Mouse (Mus musculus): ENCODE measurements around the gene Clcnkb. TPM values are rescaled to one million over a fixed set of nuclear protein-coding genes. Genes with fewer than 3 reads are reported as not detected.
A peak's percentile ranks its signal among the peaks of the same experiment; 100 is the strongest.

Gene Clcnkb
- polyA plus RNA-seq, 1 experiment from 2014 or later: 0.51 TPM

GRCm38 (mm10) chr4:141404518-141405313, 11.1 kb downstream of the Clcnkb start:
- 0 out of 2 replicates have a peak overlapping the region, but pooled peaks have one; percentile 11 for H3K4me3 ChIP-seq (ENCODE audit: low read depth, low read length)
- peaks cover 11% of the 10 kb centered on the region; the same call in 1 of the 2 replicates for H3K4me1 ChIP-seq (replicated peaks; ENCODE audit: control insufficient read depth, insufficient read depth, low read length)
- peak; percentile 73 for ATAC-seq (replicated peaks; ENCODE audit: low FRiP score, low TSS enrichment, low read depth)
- no peaks in the 10 kb centered on the region for H3K27me3 ChIP-seq (replicated peaks; ENCODE audit: control insufficient read depth, insufficient read depth, low read length)
- H3K9me3 ChIP-seq (ENCODE audit: control insufficient read depth, low read length): no peaks in the 10 kb centered on the region
- WGBS: 7% methylated on average over 15 of the region's 15 CpGs
- peak overlapping the region; percentile 35 for H3K9ac ChIP-seq (ENCODE audit: low read length)
- H3K4me2 ChIP-seq (ENCODE audit: low read length): peak overlapping the region; percentile 46
- no peak overlapping the region for H3K27ac ChIP-seq (ENCODE audit: low read depth)
- peak; percentile 99 for DNase-seq (ENCODE audit: low spot score)
- no peaks in the 10 kb centered on the region for H3K36me3 ChIP-seq (ENCODE audit: control insufficient read depth, insufficient read depth, low read length)

- Histone ChIP-seq H3K36me3 (ENCODE audit: control insufficient read depth, insufficient read depth, low read length) (no peaks in the 10 kb centered on the region), H3K9me3 (ENCODE audit: control insufficient read depth, low read length) (no peaks in the 10 kb centered on the region), H3K4me2 (ENCODE audit: low read length) (no peak overlapping the region), H3K27ac (ENCODE audit: low read depth) (no peak overlapping the region), H3K9ac (ENCODE audit: low read length) (no peak overlapping the region), H3K27me3 (replicated peaks; ENCODE audit: control insufficient read depth, insufficient read depth, low read length) (no peaks in the 10 kb centered on the region), H3K4me3 (ENCODE audit: low read depth, low read length) (no peak overlapping the region), H3K4me1 (replicated peaks; ENCODE audit: control insufficient read depth, insufficient read depth, low read length) (peaks cover 5% of the 10 kb centered on the region; the same call in 1 of the 2 replicates)
- DNase-seq (ENCODE audit: low spot score) (no peak), ATAC-seq (replicated peaks; ENCODE audit: low FRiP score, low TSS enrichment, low read depth) (no peak)
- WGBS: 84% methylated on average over 15 of the region's 15 CpGs
These were observed 15.6 kb downstream of the Clcnkb start for GRCm38 (mm10) chr4:141400171-141400570.

GRCm38 (mm10) chr4:141398545-141398944, 17.3 kb downstream of the Clcnkb start, which contains the start of gene Clcnka:
Gene Clcnka (minus strand): TSS chr4:141398724.
- Histone ChIP-seq H3K9ac (ENCODE audit: low read length) (no peak within 1 kb of the TSS), H3K4me2 (ENCODE audit: low read length) (no peak within 1 kb of the TSS)
- no peak for DNase-seq (ENCODE audit: low spot score)

GRCm38 (mm10) chr4:141397861-141398260, 18.0 kb downstream of the Clcnkb start:
- 72% methylated on average over 12 of the region's 12 CpGs for WGBS
- H3K4me3 ChIP-seq (ENCODE audit: low read depth, low read length): no peak overlapping the region
- H3K27me3 ChIP-seq (replicated peaks; ENCODE audit: control insufficient read depth, insufficient read depth, low read length): no peaks in the 10 kb centered on the region
- ATAC-seq (replicated peaks; ENCODE audit: low FRiP score, low TSS enrichment, low read depth) (no peak), DNase-seq (ENCODE audit: low spot score) (no peak)
- peaks cover 5% of the 10 kb centered on the region; the same call in 1 of the 2 replicates for H3K4me1 ChIP-seq (replicated peaks; ENCODE audit: control insufficient read depth, insufficient read depth, low read length)
- H3K9me3 ChIP-seq (ENCODE audit: control insufficient read depth, low read length): no peaks in the 10 kb centered on the region
- no peak overlapping the region for H3K27ac ChIP-seq (ENCODE audit: low read depth)
- H3K9ac ChIP-seq (ENCODE audit: low read length): no peak overlapping the region
- H3K36me3 ChIP-seq (ENCODE audit: control insufficient read depth, insufficient read depth, low read length): no peaks in the 10 kb centered on the region
- H3K4me2 ChIP-seq (ENCODE audit: low read length): no peak overlapping the region

More at GRCm38 (mm10) chr4:141398545-141398944, 17.3 kb downstream of the Clcnkb start, which contains the start of gene Clcnka:
- H3K36me3 ChIP-seq (ENCODE audit: control insufficient read depth, insufficient read depth, low read length): no peaks in the 10 kb centered on the region
- H3K4me3 ChIP-seq (ENCODE audit: low read depth, low read length): no peak within 1 kb of the TSS
- 57% methylated on average over 12 of the region's 12 CpGs for WGBS
- peaks cover 5% of the 10 kb centered on the region; the same call in 1 of the 2 replicates for H3K4me1 ChIP-seq (replicated peaks; ENCODE audit: control insufficient read depth, insufficient read depth, low read length)
- no peaks in the 10 kb centered on the region for H3K27me3 ChIP-seq (replicated peaks; ENCODE audit: control insufficient read depth, insufficient read depth, low read length)
- no peak for ATAC-seq (replicated peaks; ENCODE audit: low FRiP score, low TSS enrichment, low read depth)
- H3K9me3 ChIP-seq (ENCODE audit: control insufficient read depth, low read length): no peaks in the 10 kb centered on the region
- H3K27ac ChIP-seq (ENCODE audit: low read depth): no peak within 1 kb of the TSS

GRCm38 (mm10) chr4:141394751-141395150, 21.1 kb downstream of the Clcnkb start:
- 13% methylated on average over 16 of the region's 16 CpGs for WGBS
- Histone ChIP-seq H3K4me1 (replicated peaks; ENCODE audit: control insufficient read depth, insufficient read depth, low read length) (peaks cover 5% of the 10 kb centered on the region; the same call in 1 of the 2 replicates), H3K27ac (ENCODE audit: low read depth) (no peak overlapping the region), H3K36me3 (ENCODE audit: control insufficient read depth, insufficient read depth, low read length) (no peaks in the 10 kb centered on the region), H3K4me2 (ENCODE audit: low read length) (peak overlapping the region; percentile 36), H3K4me3 (ENCODE audit: low read depth, low read length) (no peak overlapping the region), H3K27me3 (replicated peaks; ENCODE audit: control insufficient read depth, insufficient read depth, low read length) (no peaks in the 10 kb centered on the region), H3K9me3 (ENCODE audit: control insufficient read depth, low read length) (no peaks in the 10 kb centered on the region), H3K9ac (ENCODE audit: low read length) (0 out of 2 replicates have a peak overlapping the region, but pooled peaks have one; percentile 2)
- no peak for ATAC-seq (replicated peaks; ENCODE audit: low FRiP score, low TSS enrichment, low read depth)
- DNase-seq (ENCODE audit: low spot score): no peak

- ATAC-seq (replicated peaks; ENCODE audit: low FRiP score, low TSS enrichment, low read depth): no peak
- DNase-seq (ENCODE audit: low spot score): no peak
- Histone ChIP-seq H3K4me1 (replicated peaks; ENCODE audit: control insufficient read depth, insufficient read depth, low read length) (peaks cover 5% of the 10 kb centered on the region; the same call in 1 of the 2 replicates), H3K4me2 (ENCODE audit: low read length) (no peak overlapping the region), H3K27ac (ENCODE audit: low read depth) (no peak overlapping the region), H3K36me3 (ENCODE audit: control insufficient read depth, insufficient read depth, low read length) (no peaks in the 10 kb centered on the region), H3K27me3 (replicated peaks; ENCODE audit: control insufficient read depth, insufficient read depth, low read length) (no peaks in the 10 kb centered on the region), H3K4me3 (ENCODE audit: low read depth, low read length) (no peak overlapping the region), H3K9me3 (ENCODE audit: control insufficient read depth, low read length) (no peaks in the 10 kb centered on the region), H3K9ac (ENCODE audit: low read length) (no peak overlapping the region)
- 81% methylated on average over 12 of the region's 12 CpGs for WGBS
These were observed 24.5 kb downstream of the Clcnkb start for GRCm38 (mm10) chr4:141391293-141391692.

- WGBS: 73% methylated on average over 18 of the region's 18 CpGs
- Histone ChIP-seq H3K27ac (ENCODE audit: low read depth) (no peak overlapping the region), H3K4me1 (replicated peaks; ENCODE audit: control insufficient read depth, insufficient read depth, low read length) (peaks cover under 1% of the 10 kb centered on the region; the same call in 1 of the 2 replicates), H3K4me2 (ENCODE audit: low read length) (no peak overlapping the region), H3K36me3 (ENCODE audit: control insufficient read depth, insufficient read depth, low read length) (no peaks in the 10 kb centered on the region), H3K27me3 (replicated peaks; ENCODE audit: control insufficient read depth, insufficient read depth, low read length) (peaks cover 2% of the 10 kb centered on the region; the same call in 1 of the 2 replicates), H3K9me3 (ENCODE audit: control insufficient read depth, low read length) (no peaks in the 10 kb centered on the region), H3K4me3 (ENCODE audit: low read depth, low read length) (no peak overlapping the region), H3K9ac (ENCODE audit: low read length) (no peak overlapping the region)
- no peak for ATAC-seq (replicated peaks; ENCODE audit: low FRiP score, low TSS enrichment, low read depth)
- DNase-seq (ENCODE audit: low spot score): no peak
These were observed 26.3 kb downstream of the Clcnkb start for GRCm38 (mm10) chr4:141389366-141390150.

GRCm38 (mm10) chr4:141387933-141388332, 27.9 kb downstream of the Clcnkb start:
- ATAC-seq (replicated peaks; ENCODE audit: low FRiP score, low TSS enrichment, low read depth) (no peak), DNase-seq (ENCODE audit: low spot score) (no peak)
- H3K4me2 ChIP-seq (ENCODE audit: low read length): no peak overlapping the region
- H3K9ac ChIP-seq (ENCODE audit: low read length): no peak overlapping the region
- peaks cover 16% of the 10 kb centered on the region for H3K27me3 ChIP-seq (replicated peaks; ENCODE audit: control insufficient read depth, insufficient read depth, low read length)
- no peak overlapping the region for H3K27ac ChIP-seq (ENCODE audit: low read depth)
- H3K4me3 ChIP-seq (ENCODE audit: low read depth, low read length): no peak overlapping the region
- H3K36me3 ChIP-seq (ENCODE audit: control insufficient read depth, insufficient read depth, low read length): no peaks in the 10 kb centered on the region
- peaks cover 2% of the 10 kb centered on the region; the same call in 1 of the 2 replicates for H3K4me1 ChIP-seq (replicated peaks; ENCODE audit: control insufficient read depth, insufficient read depth, low read length)
- no peaks in the 10 kb centered on the region for H3K9me3 ChIP-seq (ENCODE audit: control insufficient read depth, low read length)
- WGBS: 61% methylated on average over 5 of the region's 5 CpGs
